Mouse (Mus musculus): ENCODE measurements at regions not wholly inside any gene's neighbourhood (a gene's known extent, or its start where the extent isn't known, plus 50 kb on each side); places are given as distances from the start of the nearest gene placed in this dataset.

- DNase-seq, result no peak
These were observed 51.3 kb upstream of the Tank start for GRCm38 (mm10) chr2:61527127-61527526.

- DNase-seq, result no peak
These were observed 54.2 kb upstream of the Tank start for GRCm38 (mm10) chr2:61524060-61524734.

GRCm38 (mm10) chr2:61514445-61515123 is 63.8 kb upstream of the Tank start:
- DNase-seq, result no peak

- DNase-seq, result no peak
These were observed 64.5 kb upstream of the Tank start for GRCm38 (mm10) chr2:61513787-61514444.

- DNase-seq, result no peak
These were observed 74.8 kb upstream of the Tank start for GRCm38 (mm10) chr2:61503594-61503993.

GRCm38 (mm10) chr2:61501922-61502321 is 76.5 kb upstream of the Tank start:
- DNase-seq, result no peak

GRCm38 (mm10) chr2:61499266-61499665 is 79.1 kb upstream of the Tank start:
- no peak for DNase-seq

GRCm38 (mm10) chr2:61497930-61498329 is 80.5 kb upstream of the Tank start:
- DNase-seq, result no peak

- DNase-seq, result no peak
These were observed 81.4 kb upstream of the Tank start for GRCm38 (mm10) chr2:61496968-61497367.

- DNase-seq, result peak; percentile 72
These were observed 84.3 kb upstream of the Tank start for GRCm38 (mm10) chr2:61493918-61494712.

- DNase-seq, result peak; percentile 51
These were observed 86.2 kb upstream of the Tank start for GRCm38 (mm10) chr2:61492043-61492743.

GRCm38 (mm10) chr2:61490436-61491109 is 87.8 kb upstream of the Tank start:
- no peak for DNase-seq

GRCm38 (mm10) chr2:61489762-61490161 is 88.6 kb upstream of the Tank start:
- no peak for DNase-seq

GRCm38 (mm10) chr2:61483820-61484219 is 94.6 kb upstream of the Tank start:
- no peak for DNase-seq

- no peak for DNase-seq
These were observed 101.7 kb upstream of the Tank start for GRCm38 (mm10) chr2:61476648-61477047.

GRCm38 (mm10) chr2:61474626-61475025 is 103.8 kb upstream of the Tank start:
- no peak for DNase-seq

- no peak for DNase-seq
These were observed 107.9 kb upstream of the Tank start for GRCm38 (mm10) chr2:61470521-61470920.

- DNase-seq, result no peak
These were observed 108.3 kb upstream of the Tank start for GRCm38 (mm10) chr2:61470064-61470463.

GRCm38 (mm10) chr2:61455902-61456301 is 122.5 kb upstream of the Tank start:
- peak; percentile 65 for DNase-seq

- no peak for DNase-seq
These were observed 123.7 kb upstream of the Tank start for GRCm38 (mm10) chr2:61454729-61455128.

- DNase-seq, result peak; percentile 77
These were observed 124.1 kb upstream of the Tank start for GRCm38 (mm10) chr2:61454311-61454728.
